Mouse (Mus musculus): ENCODE results near the gene Myadml2. TPM values are rescaled to one million over a fixed set of nuclear protein-coding genes. Genes with fewer than 3 reads are reported as not detected.

Myadml2 gene
- total and polyA plus RNA-seq, 3 experiments = 0.68 TPM; not detected in 2

GRCm38 (mm10) chr11:120606764-120607163 lies 41.2 kb downstream of the Myadml2 start:
- no peak overlapping the region for H3K4me3 ChIP-seq (replicated peaks in 1 of 3; ENCODE audit: low read depth in 2 of 3, low read length in 2 of 3, poor library complexity in 1 of 3)
- dilution Hi-C loops (cut with MboI; ENCODE audit: extremely low pct_ligation_motif_present, extremely low pct_unique_long_range_greater_than_20kb, low sequenced_read_pairs) = no loop called here
- no peaks in the 10 kb centered on the region for H3K27me3 ChIP-seq (replicated peaks)
- no peaks in the 10 kb centered on the region for H3K9me3 ChIP-seq (replicated peaks; ENCODE audit: low read length)
- H3K4me1 ChIP-seq (ENCODE audit: control insufficient read depth in 1 of 2, insufficient read depth in 2 of 2) = peaks cover 0 to 6% of the 10 kb centered on the region in 2 experiments; a peak in 2 of 4 replicates
- no peak for TF ChIP-seq ZNF384 (IDR thresholded peaks at IDR 0.05; ENCODE audit: low read depth, low read length)
- no peak for TF ChIP-seq KAT2A (IDR thresholded peaks at IDR 0.05; ENCODE audit: insufficient replicate concordance, low read length)
- no peak for TF ChIP-seq EP300 (IDR thresholded peaks at IDR 0.05; ENCODE audit: low read length)
- H3K4me2 ChIP-seq (ENCODE audit: insufficient read depth, low read depth, poor library complexity, severe bottlenecking) = no peak overlapping the region
- H3K36me3 ChIP-seq (replicated peaks in 1 of 2; ENCODE audit: control insufficient read depth in 1 of 2, insufficient read depth in 1 of 2, low read length in 1 of 2) = peaks cover 70 to 99% of the 10 kb centered on the region in 2 experiments
- DNase-seq (ENCODE audit: extremely low read depth) = no peak
- no peaks in the 10 kb centered on the region for H3K79me2 ChIP-seq (replicated peaks; ENCODE audit: control insufficient read depth, extremely low read depth, insufficient read depth, poor library complexity, severe bottlenecking)
- no peak overlapping the region for H3K9ac ChIP-seq (ENCODE audit: insufficient read depth, low read depth)
- in situ Hi-C loops (cut with MboI; ENCODE audit: low pct_ligation_motif_present, low pct_unique_long_range_greater_than_20kb, low sequenced_read_pairs) = no loop called here
- H3K27ac ChIP-seq (ENCODE audit: insufficient read depth, low read depth) = no peak overlapping the region

GRCm38 (mm10) chr11:120605667-120606066 lies 42.3 kb downstream of the Myadml2 start:
- H3K9ac ChIP-seq (ENCODE audit: insufficient read depth, low read depth) = no peak overlapping the region
- peaks cover 0 to 10% of the 10 kb centered on the region in 2 experiments; a peak in 2 of 4 replicates for H3K4me1 ChIP-seq (ENCODE audit: control insufficient read depth in 1 of 2, insufficient read depth in 2 of 2)
- no peak overlapping the region for H3K27ac ChIP-seq (ENCODE audit: insufficient read depth, low read depth)
- H3K36me3 ChIP-seq (replicated peaks in 1 of 2; ENCODE audit: control insufficient read depth in 1 of 2, insufficient read depth in 1 of 2, low read length in 1 of 2) = peaks cover 63 to 95% of the 10 kb centered on the region in 2 experiments
- no peaks in the 10 kb centered on the region for H3K27me3 ChIP-seq (replicated peaks)
- no peak overlapping the region for H3K4me3 ChIP-seq (replicated peaks in 1 of 3; ENCODE audit: low read depth in 2 of 3, low read length in 2 of 3, poor library complexity in 1 of 3)
- no peak for DNase-seq (ENCODE audit: extremely low read depth)
- no peaks in the 10 kb centered on the region for H3K9me3 ChIP-seq (replicated peaks; ENCODE audit: low read length)
- in situ Hi-C loops (cut with MboI; ENCODE audit: low pct_ligation_motif_present, low pct_unique_long_range_greater_than_20kb, low sequenced_read_pairs) = no loop called here
- dilution Hi-C loops (cut with MboI; ENCODE audit: extremely low pct_ligation_motif_present, extremely low pct_unique_long_range_greater_than_20kb, low sequenced_read_pairs) = no loop called here
- TF ChIP-seq JUN (IDR thresholded peaks at IDR 0.05; ENCODE audit: insufficient read depth, low read depth, low read length) = no peak
- no peak for TF ChIP-seq RAD21 (IDR thresholded peaks at IDR 0.05; ENCODE audit: low read depth, low read length)
- TF ChIP-seq MEF2A (IDR thresholded peaks at IDR 0.05; ENCODE audit: borderline replicate concordance, low read depth, low read length) = no peak
- TF ChIP-seq ZKSCAN1 (IDR thresholded peaks at IDR 0.05; ENCODE audit: borderline replicate concordance, low read depth, low read length) = no peak
- TF ChIP-seq POLR2A (IDR thresholded peaks at IDR 0.05; ENCODE audit: low read depth, low read length) = no peak
- TF ChIP-seq CHD2 (IDR thresholded peaks at IDR 0.05; ENCODE audit: low read length) = no peak
- no peak for TF ChIP-seq MAFK (IDR thresholded peaks at IDR 0.05; ENCODE audit: insufficient replicate concordance, low read length)
- TF ChIP-seq RCOR1 (conservative IDR thresholded peaks at IDR 0.05; ENCODE audit: low read depth, low read length) = no peak
- no peak for TF ChIP-seq USF2 (conservative IDR thresholded peaks at IDR 0.05; ENCODE audit: low read depth, low read length)
- no peak for TF ChIP-seq ZMIZ1 (IDR thresholded peaks at IDR 0.05; ENCODE audit: low read depth, low read length)
- no peak overlapping the region for H3K4me2 ChIP-seq (ENCODE audit: insufficient read depth, low read depth, poor library complexity, severe bottlenecking)
- H3K79me2 ChIP-seq (replicated peaks; ENCODE audit: control insufficient read depth, extremely low read depth, insufficient read depth, poor library complexity, severe bottlenecking) = no peaks in the 10 kb centered on the region

GRCm38 (mm10) chr11:120603545-120603944 lies 44.4 kb downstream of the Myadml2 start:
- H3K4me3 ChIP-seq (replicated peaks in 1 of 3; ENCODE audit: low read depth in 2 of 3, low read length in 2 of 3, poor library complexity in 1 of 3) = no peak overlapping the region
- no peak overlapping the region for H3K27ac ChIP-seq (ENCODE audit: insufficient read depth, low read depth)
- TF ChIP-seq ZC3H11A (IDR thresholded peaks at IDR 0.05; ENCODE audit: low read depth, low read length) (no peak), ETS1 (conservative IDR thresholded peaks at IDR 0.05; ENCODE audit: low read depth, low read length) (no peak), USF2 (conservative IDR thresholded peaks at IDR 0.05; ENCODE audit: low read depth, low read length) (no peak)
- peaks cover 11% of the 10 kb centered on the region; the same call in 1 of the 2 replicates for H3K79me2 ChIP-seq (replicated peaks; ENCODE audit: control insufficient read depth, extremely low read depth, insufficient read depth, poor library complexity, severe bottlenecking)
- H3K27me3 ChIP-seq (replicated peaks) = no peaks in the 10 kb centered on the region
- peaks cover 50 to 84% of the 10 kb centered on the region in 2 experiments for H3K36me3 ChIP-seq (replicated peaks in 1 of 2; ENCODE audit: control insufficient read depth in 1 of 2, insufficient read depth in 1 of 2, low read length in 1 of 2)
- in situ Hi-C loops (cut with MboI; ENCODE audit: low pct_ligation_motif_present, low pct_unique_long_range_greater_than_20kb, low sequenced_read_pairs) (no loop called here), dilution Hi-C loops (cut with MboI; ENCODE audit: extremely low pct_ligation_motif_present, extremely low pct_unique_long_range_greater_than_20kb, low sequenced_read_pairs) (no loop called here)
- no peak overlapping the region for H3K9ac ChIP-seq (ENCODE audit: insufficient read depth, low read depth)
- no peak overlapping the region for H3K4me2 ChIP-seq (ENCODE audit: insufficient read depth, low read depth, poor library complexity, severe bottlenecking)
- DNase-seq (ENCODE audit: extremely low read depth) = no peak
- no peaks in the 10 kb centered on the region for H3K9me3 ChIP-seq (replicated peaks; ENCODE audit: low read length)
- H3K4me1 ChIP-seq (ENCODE audit: control insufficient read depth in 1 of 2, insufficient read depth in 2 of 2) = peaks cover 3 to 22% of the 10 kb centered on the region in 2 experiments; a peak in 3 of 4 replicates
